Mouse (Mus musculus) mesoderm, embryonic 11.5 days (tissue): ENCODE results near the gene Arfgef3.
"Not testable (repeated sequence)": the region's sequence is repeated elsewhere in the genome, so short reads cannot be mapped to it uniquely, and the experiment has no call there.

Source experiments
- DNase-seq: peaks from one replicate; pipeline ENCODE4 v3.0.0-alpha.2; 2012; ENCODE audit warnings: low read depth, low spot score

Arfgef3 gene

GRCm38 (mm10) chr10:18589455-18589854 lies 154.3 kb downstream of the Arfgef3 start:
- no peak for DNase-seq

- no peak for DNase-seq
Observed at GRCm38 (mm10) chr10:18584188-18584587, 159.6 kb downstream of the Arfgef3 start.

DNA sequence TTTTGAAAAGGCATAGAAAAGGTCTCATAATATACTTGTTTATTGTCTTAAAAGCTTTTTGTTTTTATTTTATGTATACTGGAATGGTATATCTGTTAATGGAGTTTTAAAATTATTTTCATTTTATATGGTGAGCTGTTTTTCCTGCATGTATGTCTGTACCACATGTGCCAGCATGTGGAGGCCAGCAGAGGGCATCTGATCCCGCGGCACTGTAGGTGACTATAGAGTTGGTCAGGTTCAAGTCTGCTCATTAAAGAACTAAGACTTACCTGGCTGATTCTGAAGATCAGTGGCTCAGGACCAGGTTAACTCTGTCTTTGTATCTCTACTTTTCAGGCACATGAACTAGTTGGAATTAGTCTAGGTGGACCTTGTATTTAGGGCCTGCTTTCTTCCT lies 171.2 kb downstream of the Arfgef3 start:
- no peak for DNase-seq

GRCm38 (mm10) chr10:18562940-18563339 lies 180.8 kb downstream of the Arfgef3 start:
- no peak for DNase-seq

GRCm38 (mm10) chr10:18561445-18561844 lies 182.3 kb downstream of the Arfgef3 start:
- no peak for DNase-seq

DNA sequence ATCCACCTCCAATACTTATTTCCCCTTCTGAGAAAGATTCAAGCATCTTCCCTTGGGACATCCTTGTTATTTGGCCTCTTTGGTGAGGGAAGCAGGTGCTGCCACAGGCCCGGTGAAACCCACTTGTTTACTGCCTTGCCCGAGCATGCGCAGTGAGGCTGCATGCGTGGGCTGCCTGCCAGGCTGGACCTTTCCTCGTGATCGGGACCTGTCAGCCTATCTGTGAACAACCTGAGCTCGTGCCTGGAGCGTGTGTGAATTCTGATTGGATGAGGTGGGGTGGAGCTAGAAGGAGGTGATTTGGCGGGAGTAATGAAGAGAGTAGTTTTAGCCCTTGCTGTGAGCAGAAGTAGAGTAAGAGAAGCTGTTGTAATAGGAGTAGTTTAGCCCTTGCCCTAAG lies 184.7 kb downstream of the Arfgef3 start:
- DNase-seq, result not testable (repeated sequence)

DNA sequence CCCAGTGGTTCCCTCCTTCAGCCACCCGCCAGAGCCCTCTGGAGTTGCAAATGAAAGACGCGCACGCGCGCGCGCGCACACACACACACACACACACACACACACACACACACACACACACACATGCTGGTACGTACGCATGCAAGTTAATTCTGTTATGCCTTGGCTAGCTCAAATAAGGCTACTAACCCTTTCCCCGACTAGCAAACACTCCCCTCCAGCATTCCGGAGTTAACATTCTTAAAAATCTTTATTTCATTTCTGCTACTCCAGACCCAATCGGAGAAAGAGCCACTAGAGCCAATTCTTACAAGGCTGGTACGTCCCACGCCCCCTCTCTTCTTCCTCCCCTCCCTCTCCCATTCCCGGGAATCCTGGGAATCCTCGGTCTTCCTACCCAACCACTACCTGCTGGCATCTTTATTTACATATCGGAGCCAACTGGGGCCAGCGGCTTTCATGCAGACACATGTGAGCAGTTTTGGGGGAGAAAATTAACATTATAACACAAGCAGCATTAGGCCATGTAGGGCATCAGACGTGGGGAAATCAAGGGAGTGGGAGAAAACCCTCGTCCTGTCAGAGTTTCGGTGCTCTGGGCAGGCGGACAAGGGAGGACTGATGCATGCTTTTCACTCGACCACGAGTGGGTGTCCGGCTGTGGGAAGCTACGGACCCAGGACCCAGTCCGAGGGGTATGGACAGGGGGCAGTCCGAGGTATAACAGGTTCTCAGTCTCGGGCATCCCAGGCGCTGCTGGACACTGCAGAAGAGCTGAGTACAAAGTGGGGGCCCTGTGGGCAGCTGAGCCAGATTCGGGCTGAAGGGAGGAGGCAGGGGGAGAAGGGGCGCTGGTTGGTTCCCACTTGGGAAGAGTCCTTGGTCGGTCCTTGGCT lies 194.2 kb downstream of the Arfgef3 start:
- DNase-seq, result peak; percentile 60

GRCm38 (mm10) chr10:18547381-18547780 lies 196.4 kb downstream of the Arfgef3 start:
- DNase-seq, result no peak

- DNase-seq, result peak; percentile 91
Observed at GRCm38 (mm10) chr10:18545813-18546235, 197.9 kb downstream of the Arfgef3 start, which contains the start of gene Hebp2. Hebp2 (minus strand) TSS chr10:18546076.

DNA sequence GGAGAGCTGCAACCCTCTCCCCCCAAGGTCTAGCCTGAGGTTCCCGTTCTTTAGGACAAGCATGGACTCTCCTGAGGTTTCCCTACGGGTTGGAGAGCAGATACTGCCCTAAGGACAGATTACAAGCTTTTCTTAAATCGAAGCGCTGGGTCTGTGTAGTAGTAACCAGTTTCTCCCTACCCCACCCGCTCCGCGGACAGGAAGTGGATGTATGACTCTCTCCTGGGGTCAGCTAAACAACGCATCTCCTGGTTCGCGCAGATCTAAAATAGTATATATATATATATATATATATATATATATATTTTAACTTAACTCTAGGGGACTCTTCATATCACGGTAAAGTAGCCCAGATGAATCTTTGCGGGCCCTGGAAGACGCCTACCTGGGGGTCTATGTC lies 198.4 kb downstream of the Arfgef3 start:
- DNase-seq, result no peak

GRCm38 (mm10) chr10:18536889-18537288 lies 206.9 kb downstream of the Arfgef3 start:
- DNase-seq, result no peak

DNA sequence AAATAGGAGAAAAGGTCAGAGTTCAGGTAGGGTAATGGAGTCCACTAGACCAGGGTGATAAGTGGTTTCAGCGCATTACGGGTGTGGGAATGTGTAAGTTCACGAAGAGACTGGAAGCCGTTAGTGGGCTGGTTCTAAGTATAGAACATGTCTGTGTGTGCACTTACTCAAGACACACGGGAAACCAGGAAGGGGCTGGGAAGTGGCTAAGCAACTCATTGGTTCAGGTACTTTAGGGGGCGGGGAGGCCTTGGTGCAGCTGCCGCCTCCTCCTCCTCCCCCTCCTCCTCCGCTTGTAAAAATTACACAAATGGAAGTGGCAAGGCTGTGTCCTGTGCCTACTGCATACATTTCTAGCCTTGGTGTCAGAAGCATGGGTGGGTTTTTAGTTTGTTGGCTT lies 211.5 kb downstream of the Arfgef3 start:
- DNase-seq, result no peak
